In the genomic region with DNA sequence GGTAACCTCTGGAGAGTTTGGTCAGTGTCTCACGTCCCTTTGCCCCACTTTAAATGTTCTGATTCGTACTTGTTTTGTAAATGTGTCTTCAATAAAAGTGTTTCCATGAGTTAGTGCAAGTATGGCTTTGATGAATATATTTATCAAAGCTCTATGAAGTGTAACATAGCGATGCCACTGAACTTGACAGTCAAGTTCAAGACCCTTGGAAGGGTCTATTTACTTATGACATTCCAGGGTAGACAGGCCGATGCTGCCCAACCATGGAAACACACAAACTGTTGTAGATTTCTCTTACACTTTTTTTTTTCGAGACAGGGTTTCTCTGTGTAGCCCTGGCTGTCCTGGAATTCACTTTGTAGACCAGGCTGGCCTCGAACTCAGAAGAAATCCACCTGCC, we compare ENCODE assay signal across 22 mouse cellular contexts.
A peak's percentile ranks its signal among the peaks of the same experiment; 100 is the strongest.
DNase-seq lines count a peak whose midpoint lies in the region; ATAC-seq and TF ChIP-seq lines count a peak whose summit lies in the region.
"Had no signal": no experiment of that assay in that cellular context is flagged by ENCODE, and none has a peak within 500 bp of the region (broad histone marks: within the 10 kb centered on the region; RNA-seq: fewer than 3 reads in every experiment).

No protein-coding gene starts in this region.

- ATAC-seq in lung, postnatal 0 days = peak; percentile 67
- ATAC-seq in megakaryocyte, adult 5-6 weeks (ENCODE audit: poor library complexity, severe bottlenecking) = no peak
- ATAC-seq: forebrain, embryonic 14.5 days; forebrain, embryonic 16.5 days had no signal

- no peak for TF ChIP-seq CTCF in lung, postnatal 0 days (IDR thresholded peaks at IDR 0.05)
- no peak for TF ChIP-seq CTCF in lung, adult 2 months (IDR thresholded peaks at IDR 0.05; ENCODE audit: insufficient read depth, low read length)

- H3K36me3 ChIP-seq in lung, postnatal 0 days (ENCODE audit: insufficient read depth, low read length) = no peaks in the 10 kb centered on the region
- H3K36me3 ChIP-seq: embryonic facial prominence, embryonic 13.5 days; embryonic facial prominence, embryonic 15.5 days; forebrain, embryonic 10.5 days; forebrain, embryonic 12.5 days had no signal

- peak; percentile 43 for DNase-seq in lung, postnatal 0 days (ENCODE audit: low spot score)
- no peak for DNase-seq in lung, adult 2 months
- peak; percentile 30 for DNase-seq in lung, postnatal 25 days (ENCODE audit: low spot score)
- no peak for DNase-seq in lung, postnatal 4 days
- DNase-seq: adrenal gland, adult 2 months; adrenal gland, postnatal 10 days; adrenal gland, postnatal 25 days; cerebellum, adult 11 months; cerebellum, adult 18-20 months; cerebellum, adult 8-10 months; cerebellum, adult 9-11 months; cerebellum, postnatal 14 days; cerebellum, postnatal 36 days; embryo, embryonic 11 days had no signal

- H3K27me3 ChIP-seq in lung, postnatal 0 days (replicated peaks; ENCODE audit: insufficient read depth, low read length) = no peaks in the 10 kb centered on the region
- H3K27me3 ChIP-seq: embryonic facial prominence, embryonic 15.5 days; forebrain, embryonic 12.5 days had no signal

- H3K4me2 ChIP-seq in lung, postnatal 0 days (replicated peaks; ENCODE audit: low read depth, low read length) = no peak overlapping the region
- H3K4me2 ChIP-seq: embryonic facial prominence, embryonic 13.5 days; embryonic facial prominence, embryonic 15.5 days; forebrain, embryonic 12.5 days had no signal

- H3K4me3 ChIP-seq in lung, postnatal 0 days (ENCODE audit: low read depth, low read length) = no peak overlapping the region
- no peak overlapping the region for H3K4me3 ChIP-seq in lung, adult 2 months (replicated peaks; ENCODE audit: extremely low read depth, low read depth, low read length)
- H3K4me3 ChIP-seq: embryonic facial prominence, embryonic 13.5 days; embryonic facial prominence, embryonic 15.5 days; erythroblast, embryonic 14.5 days; forebrain, embryonic 10.5 days; forebrain, embryonic 12.5 days had no signal

- H3K4me1 ChIP-seq in lung, postnatal 0 days (ENCODE audit: insufficient read depth, low read depth, low read length) = no peaks in the 10 kb centered on the region
- H3K4me1 ChIP-seq in lung, adult 2 months (ENCODE audit: control insufficient read depth, insufficient read depth, low read length) = no peaks in the 10 kb centered on the region

- TF ChIP-seq EP300 in lung, postnatal 0 days (IDR thresholded peaks at IDR 0.05) = peak; percentile 60

- H3K27ac ChIP-seq in lung, postnatal 0 days (ENCODE audit: low read length) = no peak overlapping the region
- H3K27ac ChIP-seq: embryonic facial prominence, embryonic 13.5 days; embryonic facial prominence, embryonic 15.5 days; forebrain, embryonic 10.5 days; forebrain, embryonic 12.5 days had no signal

- TF ChIP-seq POLR2A in lung, adult 2 months (IDR thresholded peaks at IDR 0.05; ENCODE audit: borderline replicate concordance, extremely low read depth, low read depth, low read length) = no peak

- H3K9ac ChIP-seq in lung, postnatal 0 days (replicated peaks; ENCODE audit: low read depth) = no peak overlapping the region
- H3K9ac ChIP-seq: embryonic facial prominence, embryonic 13.5 days; embryonic facial prominence, embryonic 15.5 days; forebrain, embryonic 12.5 days had no signal

- 47% methylated on average over 6 of the region's 6 CpGs for WGBS in lung, postnatal 0 days
- 70% methylated on average over 6 of the region's 6 CpGs for WGBS in lung, adult 2 months

- H3K9me3 ChIP-seq in lung, postnatal 0 days (ENCODE audit: low read length) = no peaks in the 10 kb centered on the region
- H3K9me3 ChIP-seq: embryonic facial prominence, embryonic 13.5 days; embryonic facial prominence, embryonic 15.5 days; forebrain, embryonic 10.5 days; forebrain, embryonic 12.5 days had no signal

Comparison
In these comparisons a context has a peak if more than half of its experiments do, and no peak if none do; other contexts are left out.
1. DNase-seq: peak in lung, postnatal 0 days (single experiment) and lung, postnatal 25 days (single experiment); none in lung, adult 2 months (single experiment) and lung, postnatal 4 days (0 of 2).